Mouse (Mus musculus): ENCODE measurements around the gene Alk.

DNA sequence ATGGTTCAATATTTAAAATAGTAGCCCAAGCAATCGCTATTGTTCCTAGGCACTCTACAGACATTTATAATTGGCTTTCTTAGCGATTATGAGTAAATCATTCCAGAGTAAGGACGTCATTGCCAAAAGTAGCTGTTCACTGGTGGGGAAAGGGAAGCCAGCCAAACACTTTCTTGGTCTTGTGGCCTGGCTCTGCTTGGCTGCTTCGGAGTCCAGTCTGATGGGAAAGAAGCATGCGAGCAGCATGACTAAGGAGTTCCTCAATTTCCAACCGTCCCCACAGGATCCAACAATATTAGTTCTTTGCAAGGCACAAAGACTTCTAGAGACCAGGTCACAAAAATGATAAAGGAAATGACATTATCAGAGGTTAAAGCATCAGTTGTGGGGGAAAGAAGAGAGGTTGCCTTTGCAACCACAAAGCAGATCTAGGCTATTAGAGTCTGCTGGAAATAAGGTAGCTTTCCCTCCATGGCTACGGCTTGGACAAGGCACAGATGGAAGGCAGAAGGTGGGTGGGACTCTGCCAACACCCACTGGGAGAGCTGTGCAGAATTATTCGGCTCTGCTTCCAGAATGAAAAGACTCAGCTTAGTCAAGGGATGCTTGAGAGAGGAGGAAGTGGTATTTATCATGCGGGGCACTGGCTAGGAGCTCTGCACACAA is 561.3 kb downstream of the Alk start:
- TF ChIP-seq CTCF (IDR thresholded peaks at IDR 0.05; ENCODE audit: extremely low read depth, insufficient read depth, insufficient read length, insufficient replicate concordance) (no peak), POLR2A (IDR thresholded peaks at IDR 0.05; ENCODE audit: low read depth, low read length) (no peak)
